Mouse (Mus musculus) midbrain, embryonic 11.5 days (tissue): ENCODE measurements at regions not wholly inside any gene's neighbourhood (a gene's known extent, or its start where the extent isn't known, plus 50 kb on each side); places are given as distances from the start of the nearest gene placed in this dataset.

ENCODE experiments used
- ATAC-seq: fragments of 200-750 bp; cut with Nextera tagmentation; 2 replicates; pipeline ENCODE4 v1.8.0; 2017; ENCODE audit warnings: moderate TSS enrichment, moderate library complexity; ENCODE audit not compliant: low FRiP score
- DNase-seq: peaks from one replicate; pipeline ENCODE4 v3.0.0; 2015; ENCODE audit warnings: low spot score; ENCODE audit errors: missing footprints
- H3K27ac ChIP-seq: fragments of 300-500 bp; sonication (generic); 2 replicates; pipeline ENCODE4 v1.5.1; 2014; ENCODE audit warnings: low read depth, low read length
- H3K27me3 ChIP-seq: fragments of 300-500 bp; sonication (generic); 2 replicates; pipeline ENCODE4 v1.6.1; 2014; ENCODE audit warnings: mild to moderate bottlenecking, low read length, moderate library complexity, mixed read lengths; ENCODE audit not compliant: control insufficient read depth, insufficient read depth
- H3K36me3 ChIP-seq: fragments of 300-500 bp; sonication (generic); 2 replicates; pipeline ENCODE4 v1.6.1; 2014; ENCODE audit warnings: mild to moderate bottlenecking, low read length, moderate library complexity, mixed read lengths; ENCODE audit not compliant: control insufficient read depth, insufficient read depth
- H3K4me1 ChIP-seq: fragments of 300-500 bp; sonication (generic); 2 replicates; pipeline ENCODE4 v1.6.1; 2014; ENCODE audit warnings: low read length; ENCODE audit not compliant: control insufficient read depth, insufficient read depth
- H3K4me2 ChIP-seq: fragments of 300-500 bp; sonication (generic); 2 replicates; pipeline ENCODE4 v1.6.1; 2014; ENCODE audit warnings: mild to moderate bottlenecking, moderate library complexity
- H3K4me3 ChIP-seq: fragments of 300-500 bp; sonication (generic); 2 replicates; pipeline ENCODE4 v1.5.1; 2014; ENCODE audit warnings: low read depth, low read length
- H3K9ac ChIP-seq: fragments of 300-500 bp; sonication (generic); 2 replicates; pipeline ENCODE4 v1.6.1; 2014; ENCODE audit warnings: low read length
- H3K9me3 ChIP-seq: fragments of 300-500 bp; sonication (generic); 2 replicates; pipeline ENCODE4 v1.6.1; 2016; ENCODE audit warnings: low read length; ENCODE audit not compliant: control insufficient read depth
- WGBS: fragments of 180-500 bp; shearing (Covaris S2); extraction: QIAGEN DNeasy Blood & Tissue Kit; methylation state at CpG from one replicate; pipeline ENCODE4 v1.1.7; 2014; 5-methylcytosine and 5-hydroxymethylcytosine counted together

DNA sequence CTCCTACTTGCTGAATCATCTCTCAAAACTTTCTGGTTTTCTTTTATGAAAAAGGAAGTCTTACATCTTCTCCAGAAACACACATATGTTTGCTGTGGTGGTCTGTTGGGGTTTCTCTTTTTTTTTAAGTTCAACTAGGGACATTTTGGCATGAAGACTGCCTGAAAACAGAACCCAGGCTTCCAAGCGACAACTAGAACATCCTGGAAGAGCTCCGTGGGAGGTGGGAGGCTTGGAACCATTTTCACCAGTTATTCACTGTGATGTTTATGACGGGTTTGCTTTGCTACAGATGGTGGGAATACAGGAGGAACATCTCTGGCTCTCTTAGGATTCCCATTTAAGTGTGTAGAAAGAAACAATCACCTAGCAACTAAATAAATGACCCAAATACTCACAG is 154.5 kb downstream of the Lnpk start:
- Histone ChIP-seq H3K27ac (no peak overlapping the region), H3K9me3 (no peaks in the 10 kb centered on the region), H3K36me3 (no peaks in the 10 kb centered on the region), H3K4me1 (no peaks in the 10 kb centered on the region; the same call in 1 of the 2 replicates), H3K4me3 (no peak overlapping the region), H3K9ac (no peak overlapping the region), H3K4me2 (no peak overlapping the region), H3K27me3 (no peaks in the 10 kb centered on the region)
- DNase-seq (no peak), ATAC-seq (no peak)
- WGBS: 88% methylated on average over 3 of the region's 3 CpGs

DNA sequence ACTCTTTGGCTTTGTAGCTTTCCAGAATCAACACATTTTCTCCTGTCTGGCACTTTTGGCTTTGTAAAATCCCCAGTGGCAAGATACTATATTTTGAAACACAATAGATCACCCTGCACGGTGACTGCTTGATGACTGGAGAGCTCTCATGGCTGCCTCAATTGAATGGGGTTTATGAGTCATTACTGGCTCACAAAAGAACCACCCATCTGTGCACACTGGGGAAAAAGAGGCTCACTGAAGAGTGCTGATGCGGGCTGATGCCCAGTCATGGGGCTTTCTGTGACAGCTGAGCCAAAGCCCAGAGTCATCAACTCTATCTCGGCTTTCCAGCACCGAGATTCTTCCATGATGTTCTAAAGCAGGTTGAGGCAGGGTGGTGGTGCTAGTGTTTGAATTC is 163.1 kb downstream of the Lnpk start:
- no peaks in the 10 kb centered on the region for H3K36me3 ChIP-seq
- no peak overlapping the region for H3K9ac ChIP-seq
- H3K9me3 ChIP-seq: no peaks in the 10 kb centered on the region
- H3K27ac ChIP-seq: no peak overlapping the region
- no peaks in the 10 kb centered on the region for H3K4me1 ChIP-seq
- ATAC-seq (no peak), DNase-seq (peak; percentile 83)
- no peaks in the 10 kb centered on the region for H3K27me3 ChIP-seq
- no peak overlapping the region for H3K4me3 ChIP-seq
- no peak overlapping the region for H3K4me2 ChIP-seq
- 37% methylated on average over 4 of the region's 4 CpGs for WGBS

DNA sequence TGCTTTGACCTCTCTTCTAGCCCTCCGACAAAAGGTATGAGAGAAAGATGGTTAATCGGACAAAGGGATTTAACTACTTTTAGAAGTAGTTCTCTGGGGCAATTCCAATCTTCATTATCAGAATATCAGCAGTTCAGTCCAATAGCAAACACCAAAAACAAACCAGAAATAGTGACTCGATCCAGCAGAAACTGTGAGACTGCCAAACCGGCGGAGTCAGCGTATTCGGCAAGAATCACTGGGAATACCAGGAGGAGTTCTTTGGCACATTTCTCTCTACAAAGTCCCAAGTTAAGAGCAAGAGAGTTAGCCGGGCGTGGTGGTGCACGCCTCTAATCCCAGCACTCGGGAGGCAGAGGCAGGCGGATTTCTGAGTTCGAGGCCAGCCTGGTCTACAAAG is 164.5 kb downstream of the Lnpk start:
- ATAC-seq: no peak
- H3K4me2 ChIP-seq: no peak overlapping the region

DNA sequence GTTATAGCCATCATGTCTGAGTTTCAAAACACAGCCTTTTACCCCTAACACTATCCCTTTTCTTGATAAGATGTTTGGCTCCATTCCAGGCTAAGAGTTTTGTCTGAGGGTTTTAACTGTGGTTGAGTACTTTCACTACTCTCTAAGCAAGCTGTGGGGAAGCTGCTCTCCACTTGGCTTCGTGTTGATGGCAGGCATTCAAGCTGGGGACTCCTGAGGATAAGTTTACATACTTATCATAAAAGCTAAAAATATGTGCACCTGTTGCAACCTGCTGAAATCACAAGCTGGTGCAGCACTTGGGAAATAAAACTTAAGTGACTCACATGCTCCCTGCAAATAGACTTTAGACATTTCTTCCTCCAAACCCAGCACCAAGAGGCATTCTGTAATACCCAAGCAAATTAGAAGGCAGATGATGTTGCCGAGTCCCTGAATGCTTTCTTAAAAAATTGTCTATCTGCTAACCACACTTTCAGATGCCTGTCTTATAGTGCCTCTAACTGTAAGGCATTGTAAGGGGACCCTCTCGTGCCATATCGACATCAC is 169.3 kb downstream of the Lnpk start:
- DNase-seq: no peak
- WGBS: 91% methylated on average over 4 of the region's 4 CpGs
- ATAC-seq: no peak
- H3K9me3 ChIP-seq: no peaks in the 10 kb centered on the region
- no peak overlapping the region for H3K4me2 ChIP-seq
- no peaks in the 10 kb centered on the region for H3K27me3 ChIP-seq
- peaks cover 3% of the 10 kb centered on the region; the same call in 1 of the 2 replicates for H3K4me1 ChIP-seq
- H3K9ac ChIP-seq: no peak overlapping the region
- H3K36me3 ChIP-seq: no peaks in the 10 kb centered on the region
- H3K4me3 ChIP-seq: no peak overlapping the region
- H3K27ac ChIP-seq: no peak overlapping the region

More for the DNA sequence above, 164.5 kb downstream of the Lnpk start:
- DNase-seq: peak; percentile 53
- H3K27ac ChIP-seq: no peak overlapping the region
- no peaks in the 10 kb centered on the region for H3K4me1 ChIP-seq
- no peaks in the 10 kb centered on the region for H3K9me3 ChIP-seq
- no peak overlapping the region for H3K4me3 ChIP-seq
- no peak overlapping the region for H3K9ac ChIP-seq
- WGBS: 95% methylated on average over 13 of the region's 13 CpGs
- no peaks in the 10 kb centered on the region for H3K27me3 ChIP-seq
- H3K36me3 ChIP-seq: no peaks in the 10 kb centered on the region

DNA sequence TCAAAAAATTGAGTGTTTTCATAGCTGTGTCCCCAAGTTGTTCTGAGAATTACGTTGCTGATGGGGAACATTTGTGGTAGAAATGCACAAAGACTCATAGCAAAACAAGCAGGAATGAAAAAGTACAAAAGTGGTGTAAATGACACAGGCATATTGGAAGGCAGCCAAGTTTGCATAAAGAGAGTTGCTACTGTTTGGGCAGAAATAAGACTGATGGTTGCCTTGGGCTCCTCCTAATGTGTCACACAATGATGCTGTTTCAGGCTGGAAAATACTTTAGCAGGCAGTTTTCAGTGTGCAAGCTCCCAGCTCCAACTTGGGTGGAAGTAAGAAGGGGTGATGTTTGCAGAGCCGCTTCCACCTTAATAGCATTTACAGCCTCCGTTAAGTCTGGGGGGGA is 174.7 kb downstream of the Lnpk start:
- ATAC-seq (no peak), DNase-seq (no peak)
- Histone ChIP-seq H3K4me1 (peaks cover 3% of the 10 kb centered on the region; the same call in 1 of the 2 replicates), H3K4me2 (no peak overlapping the region), H3K9me3 (no peaks in the 10 kb centered on the region), H3K27me3 (no peaks in the 10 kb centered on the region), H3K9ac (no peak overlapping the region), H3K27ac (no peak overlapping the region), H3K36me3 (no peaks in the 10 kb centered on the region), H3K4me3 (no peak overlapping the region)
- 83% methylated on average over 3 of the region's 3 CpGs for WGBS

DNA sequence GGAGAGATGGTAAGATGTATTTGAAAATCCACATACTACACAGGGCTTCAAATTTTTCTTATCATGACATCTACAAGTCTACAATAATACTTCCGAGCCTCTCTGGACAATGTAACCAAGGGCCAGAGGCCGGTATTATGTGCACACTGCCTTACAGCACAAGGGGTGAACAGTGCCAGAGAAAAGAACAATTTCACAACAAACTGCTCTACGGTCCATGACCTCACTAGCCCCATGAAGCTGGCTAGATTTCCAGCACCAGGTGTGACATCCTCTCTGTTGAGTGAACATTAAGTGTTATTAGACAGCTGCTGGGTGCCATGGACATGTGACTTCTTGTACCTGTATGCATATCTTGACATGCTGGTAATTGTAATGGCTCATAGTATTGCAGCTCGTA is 188.2 kb downstream of the Lnpk start:
- Histone ChIP-seq H3K36me3 (no peaks in the 10 kb centered on the region), H3K9ac (no peak overlapping the region), H3K9me3 (no peaks in the 10 kb centered on the region), H3K4me3 (no peak overlapping the region), H3K27me3 (no peaks in the 10 kb centered on the region), H3K4me1 (no peaks in the 10 kb centered on the region), H3K27ac (no peak overlapping the region), H3K4me2 (no peak overlapping the region)
- ATAC-seq: no peak
- DNase-seq: peak; percentile 73
- WGBS: 86% methylated on average over 4 of the region's 4 CpGs

DNA sequence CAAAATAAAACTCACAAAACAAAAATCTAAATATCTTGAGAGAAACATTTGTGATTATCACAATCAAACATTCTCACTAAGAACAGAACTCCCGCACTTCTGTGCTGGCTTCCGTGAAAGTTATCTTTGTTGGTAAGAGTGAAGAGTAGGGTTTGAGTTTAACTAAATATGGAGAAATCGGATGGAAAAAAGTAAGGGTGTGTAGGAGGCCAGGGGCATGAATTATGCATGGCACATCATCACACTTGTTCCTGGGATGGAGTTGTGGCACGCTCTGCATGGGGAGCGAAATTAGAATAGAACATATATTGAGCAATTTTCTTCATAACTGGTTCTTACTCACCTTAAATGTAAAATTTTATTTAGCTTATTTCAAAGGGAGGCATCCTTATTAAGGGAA is 191.2 kb downstream of the Lnpk start:
- Histone ChIP-seq H3K9me3 (no peaks in the 10 kb centered on the region), H3K27me3 (no peaks in the 10 kb centered on the region), H3K27ac (no peak overlapping the region), H3K36me3 (no peaks in the 10 kb centered on the region), H3K4me2 (no peak overlapping the region), H3K9ac (no peak overlapping the region), H3K4me1 (no peaks in the 10 kb centered on the region), H3K4me3 (no peak overlapping the region)
- WGBS: 92% methylated on average over 5 of the region's 5 CpGs
- ATAC-seq (no peak), DNase-seq (no peak)

DNA sequence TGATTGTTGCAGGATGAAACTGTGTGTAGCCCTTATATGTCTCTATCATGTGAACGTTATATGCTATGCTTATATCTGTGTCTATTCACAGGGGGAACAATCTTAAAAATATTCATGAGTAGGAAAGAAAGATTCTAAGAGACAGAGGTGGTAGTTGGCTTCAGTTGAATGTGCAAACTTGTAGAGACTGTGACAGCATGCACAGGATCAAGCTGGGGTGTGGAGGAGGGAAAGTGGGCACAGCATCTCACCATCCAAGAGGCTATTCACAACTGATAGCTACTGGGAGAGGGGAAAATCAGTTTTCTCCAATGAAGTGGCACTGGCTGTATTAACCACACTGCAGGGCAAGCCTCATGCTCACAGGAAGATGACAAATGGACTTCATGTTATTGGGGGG is 194.3 kb downstream of the Lnpk start:
- Histone ChIP-seq H3K27me3 (no peaks in the 10 kb centered on the region), H3K9ac (no peak overlapping the region)

DNA sequence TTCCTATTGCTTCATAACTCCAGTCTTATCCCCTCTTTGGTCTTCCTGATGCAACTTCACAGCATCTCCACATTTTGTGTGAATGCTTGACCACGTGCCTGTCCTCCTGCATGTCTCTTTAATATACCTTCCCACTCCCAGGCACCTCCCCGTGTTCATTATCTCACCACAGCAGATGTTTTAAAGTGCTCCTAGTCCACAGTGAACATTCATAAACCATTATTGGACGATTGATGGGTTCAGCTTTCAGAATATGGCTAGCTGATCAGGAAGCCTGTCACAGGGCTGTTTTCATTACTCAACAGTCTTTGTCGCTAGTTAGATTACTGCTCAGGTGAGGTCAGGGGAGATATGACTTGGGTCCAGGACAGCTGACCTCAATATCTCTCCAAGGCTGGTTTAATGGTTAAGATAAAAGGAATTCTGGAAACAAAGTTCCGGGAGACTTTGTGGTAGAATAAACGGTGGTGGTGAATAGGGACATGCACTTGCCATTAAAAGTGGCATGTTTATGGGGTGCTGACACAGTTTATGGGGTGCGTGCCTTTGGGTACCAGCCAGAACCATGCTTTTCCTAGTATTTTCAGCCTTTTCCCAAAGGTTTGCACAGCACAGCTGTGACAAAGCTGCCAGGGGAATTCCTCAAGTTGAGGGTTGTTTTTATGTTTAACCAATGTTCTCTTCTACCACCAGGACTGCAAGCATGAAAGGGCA is 198.5 kb downstream of the Lnpk start:
- H3K9me3 ChIP-seq: no peaks in the 10 kb centered on the region
- H3K9ac ChIP-seq: no peak overlapping the region
- H3K4me1 ChIP-seq: no peaks in the 10 kb centered on the region
- no peak for DNase-seq
- no peak for ATAC-seq
- H3K4me2 ChIP-seq: no peak overlapping the region
- no peaks in the 10 kb centered on the region for H3K27me3 ChIP-seq
- H3K36me3 ChIP-seq: no peaks in the 10 kb centered on the region
- 83% methylated on average over 7 of the region's 7 CpGs for WGBS
- no peak overlapping the region for H3K27ac ChIP-seq
- no peak overlapping the region for H3K4me3 ChIP-seq

More for the DNA sequence above, 194.3 kb downstream of the Lnpk start:
- DNase-seq (no peak), ATAC-seq (no peak)
- Histone ChIP-seq H3K9me3 (no peaks in the 10 kb centered on the region), H3K36me3 (no peaks in the 10 kb centered on the region), H3K4me1 (no peaks in the 10 kb centered on the region), H3K4me2 (no peak overlapping the region), H3K27ac (no peak overlapping the region), H3K4me3 (no peak overlapping the region)
- 90% methylated on average over 1 of the region's 1 CpGs for WGBS
